Mouse (Mus musculus): ENCODE measurements around the gene Ppp2r1a.

DNA sequence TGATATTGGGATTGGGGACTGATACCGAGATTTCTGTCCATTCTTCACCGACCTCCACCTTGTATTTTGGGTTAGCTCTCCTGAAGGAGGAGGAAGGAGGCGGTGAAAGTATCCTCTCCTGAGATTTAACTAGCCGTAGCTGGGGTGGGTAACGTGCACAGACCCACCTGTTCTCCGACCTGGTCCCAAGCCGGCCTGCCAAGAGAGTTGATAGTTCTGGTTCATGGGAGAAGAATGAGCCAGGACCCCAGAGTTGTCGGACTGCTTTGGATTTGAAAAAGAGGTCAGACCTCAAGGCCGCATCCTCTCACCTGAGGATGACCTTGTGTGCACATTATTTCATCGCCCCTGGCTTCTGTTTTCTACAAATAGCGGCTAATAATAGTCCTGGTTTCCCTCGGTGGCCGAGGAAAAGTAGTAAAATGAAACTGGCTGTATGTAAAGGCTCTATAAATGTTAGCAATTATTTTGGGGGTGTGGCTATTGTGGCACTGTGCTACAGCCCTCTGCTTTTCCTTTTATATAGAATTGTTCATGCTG, 985 bp downstream of the Ppp2r1a start:
- TF ChIP-seq EP300 (IDR thresholded peaks at IDR 0.05; ENCODE audit: low read depth) (no peak), CTCF (IDR thresholded peaks at IDR 0.05; ENCODE audit: low read depth) (no peak)
